Mouse (Mus musculus): ENCODE measurements at regions not wholly inside any gene's neighbourhood (a gene's known extent, or its start where the extent isn't known, plus 50 kb on each side); places are given as distances from the start of the nearest gene placed in this dataset.

DNA sequence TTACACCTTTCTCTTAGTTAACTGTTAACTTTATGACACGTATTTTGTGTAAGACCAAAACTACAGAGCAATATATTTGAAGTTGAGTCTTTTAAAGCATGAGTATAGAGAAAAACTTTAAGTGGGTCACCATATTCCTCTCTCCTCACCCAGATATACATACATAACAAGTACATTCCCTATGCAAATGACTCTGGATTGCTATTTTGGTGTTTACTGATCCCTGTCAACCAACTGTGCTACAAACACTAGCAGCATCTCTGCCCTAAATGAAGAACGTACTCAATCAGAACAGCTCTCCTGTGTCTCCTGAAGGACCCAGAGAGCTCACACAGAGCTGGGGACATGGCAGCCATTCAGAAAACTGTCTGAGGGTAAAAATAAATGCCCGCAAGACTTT, 363.4 kb upstream of the Rack1 start:
- intact Hi-C loops (cut with DNase I): no loop called here
- no peak for DNase-seq

DNA sequence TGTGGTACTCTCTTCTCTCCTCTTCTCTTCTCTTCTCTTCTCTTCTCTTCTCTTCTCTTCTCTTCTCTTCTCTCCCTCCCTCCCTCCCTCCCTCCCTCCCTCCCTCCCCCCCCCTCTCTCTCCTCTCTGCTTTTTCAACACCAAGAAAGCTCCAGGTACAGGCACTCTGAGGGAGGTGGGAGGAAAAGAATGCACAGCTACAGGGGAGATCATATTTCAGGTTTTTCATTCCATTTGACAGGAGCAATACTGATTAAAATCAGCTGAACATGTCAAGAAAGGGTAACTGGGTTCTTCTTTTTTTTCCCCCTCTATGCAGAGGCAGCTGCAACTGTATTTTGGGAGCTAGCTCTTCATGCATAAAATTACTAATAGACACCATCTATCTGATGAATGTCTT, 368.8 kb upstream of the Rack1 start:
- intact Hi-C loops (cut with DNase I): no loop called here
- no peak for DNase-seq

DNA sequence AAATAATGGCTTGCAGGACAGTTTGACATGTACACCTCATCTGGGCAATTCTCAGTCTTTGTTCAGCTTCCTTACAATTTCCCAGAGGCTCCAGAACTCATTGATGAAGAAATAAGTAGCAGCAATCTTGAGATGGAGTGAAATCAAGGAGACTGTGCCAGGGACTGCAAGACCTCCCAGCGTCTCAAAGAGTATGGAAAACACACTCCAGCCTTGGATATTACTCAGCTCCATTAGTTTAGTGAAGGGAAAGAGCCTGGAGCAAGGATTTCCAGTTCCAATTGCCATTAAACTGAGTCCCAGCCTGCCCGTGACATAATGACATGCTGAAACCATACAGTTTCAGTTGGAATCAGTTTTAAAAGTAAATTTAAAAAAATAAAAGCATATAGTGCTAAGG, 372.7 kb upstream of the Rack1 start:
- DNase-seq: no peak
- intact Hi-C loops (cut with DNase I): no loop called here

DNA sequence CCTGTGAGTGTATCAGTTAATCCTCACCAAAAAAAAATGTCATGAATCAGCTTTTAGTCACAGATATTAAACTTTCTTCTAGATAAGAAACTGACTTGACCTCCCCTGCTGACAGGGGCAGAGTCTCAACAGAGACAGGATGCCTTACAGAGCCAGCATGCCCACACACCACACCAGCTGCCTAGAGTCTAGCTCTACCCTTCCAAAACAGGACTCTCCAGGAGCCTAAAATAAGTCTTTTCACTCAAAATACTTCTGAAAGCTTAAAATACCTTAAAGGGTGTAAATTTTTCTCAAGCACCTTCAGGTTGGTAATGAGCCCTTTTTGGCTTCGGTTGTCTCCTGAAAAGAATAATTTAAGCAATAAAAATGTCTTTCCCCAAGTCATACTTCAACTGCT, 373.7 kb upstream of the Rack1 start:
- no peak for DNase-seq
- intact Hi-C loops (cut with DNase I): no loop called here

DNA sequence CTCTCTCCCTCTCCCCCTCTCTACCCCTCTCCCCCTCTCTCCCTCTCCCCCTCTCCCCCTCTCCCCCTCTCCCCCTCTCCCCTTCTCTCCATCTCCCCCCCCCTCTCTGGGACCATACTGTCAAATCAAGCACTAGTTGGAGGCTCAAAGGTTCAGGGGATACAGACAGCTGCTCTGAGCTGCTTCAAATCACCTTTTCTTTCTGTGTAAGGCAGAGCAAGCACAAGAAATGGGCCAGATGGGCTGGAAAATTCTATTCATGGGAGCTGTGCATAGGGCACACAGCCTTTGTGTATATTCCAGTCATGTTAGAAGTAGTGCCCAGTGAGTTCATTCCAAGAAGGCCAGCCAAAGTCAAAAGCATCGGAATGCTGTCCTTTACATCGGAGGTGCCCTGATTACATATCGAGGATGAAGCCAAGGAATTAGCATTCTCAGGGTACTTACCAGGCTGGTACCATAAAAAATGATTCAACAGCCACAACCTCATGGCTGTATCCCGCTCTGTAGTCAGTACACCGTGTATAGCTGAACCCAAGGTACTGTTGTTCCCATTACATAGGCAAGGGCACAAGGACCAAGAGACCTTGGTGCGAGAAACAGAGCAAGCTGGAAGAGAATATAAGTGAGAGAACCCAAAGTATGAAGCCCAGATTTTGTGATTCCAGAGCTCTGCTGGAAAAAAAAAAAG, 381.9 kb upstream of the Rack1 start:
- intact Hi-C loops (cut with DNase I): no loop called here
- DNase-seq: no peak

DNA sequence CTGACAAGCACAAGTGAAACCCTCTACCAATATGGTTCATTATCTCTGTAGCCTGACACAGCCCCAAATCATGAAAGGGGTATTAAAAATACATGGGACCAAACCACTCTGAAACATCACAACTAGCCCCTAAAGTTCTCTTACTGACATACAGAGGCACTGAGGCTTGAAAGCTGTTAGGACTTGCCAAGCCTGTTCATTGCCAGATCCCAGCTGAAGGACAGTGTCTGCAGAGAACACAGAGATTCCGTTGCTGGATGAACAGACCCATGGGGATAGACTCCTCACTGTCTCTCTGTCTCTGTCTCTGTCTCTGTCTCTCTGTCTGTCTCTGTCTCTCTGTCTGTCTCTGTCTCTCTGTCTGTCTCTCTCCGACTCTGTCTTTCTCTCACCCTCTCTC, 382.5 kb upstream of the Rack1 start:
- DNase-seq: no peak
- intact Hi-C loops (cut with DNase I): no loop called here

DNA sequence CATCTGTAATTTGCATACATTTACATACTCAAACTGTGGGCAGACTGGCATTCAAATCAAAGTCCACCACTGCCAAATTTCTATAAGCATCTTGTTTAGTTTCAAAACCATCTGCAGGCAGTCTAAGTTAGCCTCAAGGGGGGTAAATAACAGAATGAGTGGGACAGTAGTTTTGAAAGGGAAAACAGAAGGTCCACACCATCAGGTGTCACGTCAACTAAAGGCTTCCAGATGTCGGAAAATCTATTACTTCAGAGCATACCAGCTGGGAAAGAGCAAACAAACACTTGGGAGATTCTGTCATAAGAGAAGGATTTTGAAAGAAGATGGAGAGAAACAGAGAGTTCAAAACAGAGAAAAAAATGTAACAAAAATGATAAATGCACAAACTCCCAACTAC, 402.1 kb upstream of the Rack1 start:
- DNase-seq: no peak
- intact Hi-C loops (cut with DNase I): no loop called here

DNA sequence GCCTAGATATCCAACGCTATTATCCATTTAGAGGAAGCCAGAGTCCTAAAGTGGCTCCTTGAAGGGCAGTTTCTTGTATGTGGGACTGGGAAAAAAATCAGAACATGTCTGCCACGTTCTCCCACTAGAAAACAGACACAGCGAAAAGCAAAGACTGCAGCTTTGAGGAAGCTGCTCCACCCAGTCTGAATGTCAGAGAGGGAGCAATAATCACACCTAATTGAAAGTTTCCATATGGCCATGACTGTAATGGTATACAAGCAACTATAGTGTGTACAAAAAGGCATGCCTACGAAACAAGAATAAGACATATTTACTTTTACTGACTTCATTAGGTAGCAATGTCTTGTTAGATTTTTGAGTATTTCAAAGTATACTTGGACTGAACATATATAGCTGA, 392.7 kb upstream of the Sgcd start:
- no peak for DNase-seq
- intact Hi-C loops (cut with DNase I): no loop called here

DNA sequence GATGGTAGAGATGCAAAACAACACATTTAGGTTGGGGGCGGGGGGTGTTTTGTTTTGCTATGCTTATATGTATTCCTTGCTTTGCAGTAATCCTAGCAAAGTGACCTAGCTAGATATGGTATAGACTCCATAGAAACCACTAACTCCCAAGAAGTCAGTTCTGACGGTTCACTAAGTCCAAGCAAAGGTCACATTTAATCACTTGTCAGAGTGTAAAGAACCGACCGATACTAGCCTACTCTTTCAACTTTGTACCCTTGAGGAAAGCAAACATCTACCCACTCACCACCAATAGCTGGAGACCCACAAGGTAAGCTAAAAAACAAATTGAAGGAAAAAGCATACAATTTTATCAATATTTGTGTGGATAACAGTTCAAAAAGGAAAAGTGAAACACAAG, 389.3 kb upstream of the Sgcd start:
- intact Hi-C loops (cut with DNase I): no loop called here
- no peak for DNase-seq

DNA sequence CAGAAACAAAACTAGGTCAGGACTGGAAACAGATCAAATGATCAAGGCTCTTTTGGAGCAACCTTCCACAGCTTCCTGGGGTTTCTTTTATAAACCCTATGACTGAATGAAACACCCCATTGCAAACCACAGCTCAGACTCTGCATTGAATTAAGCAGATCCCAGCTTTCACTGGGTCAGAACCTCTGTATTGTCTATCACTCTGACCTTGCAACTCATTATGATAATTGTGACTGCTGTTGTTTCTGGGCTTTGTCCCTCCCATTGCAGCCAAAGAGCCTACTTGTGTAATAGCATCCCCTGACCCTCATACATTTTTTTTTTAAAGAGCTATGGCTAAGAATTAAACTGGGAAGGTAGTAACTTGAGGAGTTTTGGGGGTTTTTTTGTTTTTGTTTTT, 388.5 kb upstream of the Sgcd start:
- intact Hi-C loops (cut with DNase I): no loop called here
- no peak for DNase-seq

DNA sequence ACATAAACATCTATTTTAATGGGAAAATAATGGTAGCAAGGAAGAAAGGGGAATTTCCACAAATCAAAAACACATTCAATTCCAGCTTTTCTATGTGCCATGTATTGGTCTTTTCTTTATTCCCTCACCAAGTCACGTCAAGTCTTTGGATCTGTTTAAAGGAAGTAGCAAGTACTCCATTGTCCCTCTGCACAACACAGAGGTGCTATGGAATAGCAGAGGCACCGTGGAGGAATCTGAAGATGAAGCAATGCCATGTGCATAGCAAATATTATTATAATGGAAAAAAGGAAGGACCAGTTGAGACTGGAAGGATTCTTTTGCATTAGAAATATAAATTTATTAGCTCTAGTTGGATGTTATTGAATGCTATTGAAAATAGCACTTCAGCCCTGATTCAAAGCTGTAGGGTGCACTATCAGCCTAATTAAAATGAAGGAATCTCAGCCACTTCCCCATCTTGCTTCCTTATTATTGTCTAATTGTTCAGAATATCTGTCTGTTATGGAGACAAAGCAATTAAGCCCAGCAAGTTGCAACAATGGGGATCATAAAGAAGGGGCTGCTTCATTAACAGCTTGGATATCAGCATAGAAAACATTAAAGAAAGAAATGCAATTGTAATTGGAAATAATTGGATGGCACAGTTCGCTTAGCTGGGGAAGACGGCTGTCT, 362.7 kb upstream of the Sgcd start:
- DNase-seq: no peak
- intact Hi-C loops (cut with DNase I): no loop called here

DNA sequence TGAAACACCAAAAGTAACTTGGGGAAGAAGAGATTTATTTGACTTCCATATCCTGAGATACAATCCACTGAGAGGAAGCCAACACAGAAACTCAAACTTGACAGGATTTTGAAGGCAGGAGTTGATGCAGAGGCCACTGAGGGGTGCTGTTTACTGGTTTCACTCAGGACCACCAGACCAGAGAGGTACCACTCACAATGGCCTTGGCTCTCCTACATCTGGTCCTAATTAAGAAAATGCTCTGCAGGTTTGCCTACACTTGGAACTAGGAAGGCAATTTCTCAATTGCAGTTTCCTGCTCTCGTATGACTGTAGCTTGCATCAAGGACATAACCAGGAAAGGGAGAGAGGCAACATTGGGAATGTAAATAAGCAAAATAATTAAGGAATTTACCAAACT, 325.7 kb upstream of the Sgcd start:
- no peak for DNase-seq
- intact Hi-C loops (cut with DNase I): no loop called here

DNA sequence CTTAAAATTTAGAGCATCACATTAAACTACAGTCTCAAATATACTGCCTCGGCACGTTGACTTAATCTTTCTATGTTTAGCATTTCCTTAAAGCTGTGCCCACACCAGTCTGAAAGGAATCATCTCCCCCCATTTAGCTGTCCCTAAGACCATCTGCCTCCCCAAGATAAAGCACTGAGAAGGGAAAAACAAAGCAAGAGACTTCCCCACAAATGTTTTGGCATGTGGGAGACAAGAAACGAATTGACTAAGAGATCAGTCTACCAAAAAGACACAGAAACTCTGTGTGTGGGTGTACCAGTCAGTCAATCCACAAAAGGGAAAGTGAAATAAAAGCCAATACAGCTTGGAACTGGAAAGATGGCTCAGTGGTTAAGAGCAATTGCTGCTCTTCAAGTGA, 306.6 kb upstream of the Sgcd start:
- intact Hi-C loops (cut with DNase I): no loop called here
- DNase-seq: no peak

DNA sequence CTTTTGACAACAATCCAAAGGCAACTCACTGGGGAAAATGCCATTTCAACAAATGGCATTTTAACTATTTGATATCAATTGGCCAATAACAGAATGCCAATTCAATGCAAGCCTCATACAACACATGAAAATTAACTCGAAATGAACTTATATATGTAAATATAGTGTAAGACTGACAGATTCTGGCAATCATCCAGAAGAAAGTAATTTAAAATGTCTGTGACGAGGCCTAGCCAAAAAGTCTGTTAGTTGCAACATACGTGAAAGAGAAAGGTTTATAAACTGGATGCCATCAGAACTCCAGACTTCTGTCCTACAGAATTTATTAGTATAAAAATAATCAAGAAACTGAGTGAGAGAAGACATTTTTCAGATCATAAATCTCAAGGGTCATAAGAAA, 273.7 kb upstream of the Sgcd start:
- DNase-seq: no peak
- intact Hi-C loops (cut with DNase I): no loop called here

DNA sequence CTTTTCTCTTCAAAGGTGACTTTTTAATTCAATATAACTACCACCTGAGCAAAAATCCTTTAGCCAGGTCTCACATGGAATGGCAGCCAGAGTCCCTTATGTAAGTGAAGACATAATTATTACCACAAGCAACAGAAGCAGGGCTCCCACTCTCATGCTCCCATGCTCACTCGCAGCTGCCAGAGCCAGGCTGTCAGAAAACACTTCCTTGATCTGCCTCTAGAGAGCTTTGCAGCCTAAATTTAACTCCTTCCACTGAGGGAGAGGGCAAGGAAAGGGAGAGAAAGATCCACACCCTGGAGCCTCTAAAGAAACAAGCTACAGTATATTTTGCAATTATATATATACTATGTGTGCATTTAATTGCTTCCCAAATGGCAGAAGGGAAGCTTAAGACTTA, 272.3 kb upstream of the Sgcd start:
- no peak for DNase-seq
- intact Hi-C loops (cut with DNase I): no loop called here

DNA sequence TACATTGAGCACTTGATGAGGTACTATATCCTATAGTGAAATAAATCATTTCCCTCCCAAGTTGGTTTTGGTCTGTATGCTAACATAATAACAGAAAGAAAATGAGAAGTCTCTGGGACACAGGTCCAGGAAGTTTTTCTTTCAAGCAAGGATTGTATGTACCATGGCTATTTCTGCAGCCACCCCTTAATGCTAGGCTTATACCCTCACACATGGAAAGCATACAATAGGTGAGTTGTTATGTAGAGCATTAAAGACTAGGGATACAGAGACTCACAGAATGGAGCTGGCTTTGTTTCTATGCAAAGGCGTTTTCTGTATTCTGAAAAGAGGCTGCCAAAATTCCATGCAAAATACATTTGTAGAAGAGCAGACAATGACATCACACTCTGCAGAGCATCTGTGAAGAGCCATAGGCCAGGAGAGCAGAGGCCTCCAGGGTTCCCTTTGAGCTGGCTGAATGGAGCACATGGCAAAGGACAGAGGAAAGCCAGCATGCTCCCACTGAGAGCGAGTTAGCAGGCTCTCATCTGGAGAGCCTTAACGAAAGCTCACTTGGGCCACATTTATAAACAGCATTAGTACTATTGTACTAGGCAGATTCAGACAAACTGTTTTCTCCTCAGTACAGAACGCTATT, 262.0 kb upstream of the Sgcd start:
- DNase-seq: peak in 1 of 2 experiments; percentile 4
- intact Hi-C loops (cut with DNase I): no loop called here

DNA sequence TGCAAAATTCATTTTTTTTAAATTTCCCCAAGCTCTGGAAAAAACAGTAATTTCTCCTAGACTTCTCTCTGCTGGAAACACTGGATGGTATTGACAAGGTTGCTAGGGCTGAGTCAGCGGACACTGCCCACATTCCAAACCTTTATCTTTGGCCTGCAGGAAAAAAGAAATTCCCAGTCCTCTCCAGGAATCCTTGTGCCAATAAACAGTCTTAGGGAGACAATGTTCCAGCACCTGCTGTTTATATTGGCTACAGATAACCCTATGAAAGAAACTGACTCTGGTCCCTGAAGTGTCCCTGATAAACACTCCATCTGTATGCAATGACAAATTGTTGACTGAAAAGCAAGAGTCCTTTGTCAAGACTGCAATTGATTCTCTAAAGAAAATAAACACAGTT, 260.5 kb upstream of the Sgcd start:
- DNase-seq: no peak
- intact Hi-C loops (cut with DNase I): no loop called here

DNA sequence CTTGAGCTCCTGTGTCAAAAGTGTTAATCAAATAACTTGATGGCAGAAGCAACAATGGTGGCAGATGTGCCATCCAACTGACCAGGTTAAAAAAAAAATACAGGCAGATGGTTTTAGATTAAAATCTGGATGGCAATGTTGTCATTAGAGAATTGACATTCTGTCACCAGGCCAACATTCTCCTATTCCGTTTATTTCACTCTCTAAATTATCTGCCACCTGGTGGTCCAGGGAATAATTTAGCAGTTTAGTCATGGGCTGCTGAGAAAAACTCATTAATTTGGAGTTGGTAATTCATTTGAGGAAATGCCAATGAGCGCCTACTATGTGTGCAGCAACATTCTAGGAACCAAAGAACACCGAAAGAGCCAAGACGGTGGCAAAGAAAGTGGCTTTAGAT, 232.4 kb upstream of the Sgcd start:
- no peak for DNase-seq
- intact Hi-C loops (cut with DNase I): no loop called here

DNA sequence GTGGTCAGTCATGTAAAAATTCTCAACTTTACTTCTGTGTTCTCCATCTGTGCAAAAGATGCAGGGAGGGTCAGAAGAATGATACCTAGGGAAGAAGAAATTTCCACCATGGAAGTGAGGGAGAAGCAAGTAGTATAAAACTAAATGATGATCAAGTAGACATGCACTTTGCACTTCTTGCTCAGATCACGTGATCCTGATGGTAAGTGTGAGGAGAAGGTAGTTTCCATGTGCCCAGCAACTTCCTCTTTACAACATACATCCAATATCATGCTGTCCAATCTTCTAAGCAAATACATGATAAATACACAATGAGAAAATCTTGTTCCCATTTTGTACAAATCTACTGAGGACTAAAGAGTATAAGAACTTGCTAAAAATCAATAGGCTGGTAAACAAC, 230.4 kb upstream of the Sgcd start:
- DNase-seq: no peak
- intact Hi-C loops (cut with DNase I): no loop called here

DNA sequence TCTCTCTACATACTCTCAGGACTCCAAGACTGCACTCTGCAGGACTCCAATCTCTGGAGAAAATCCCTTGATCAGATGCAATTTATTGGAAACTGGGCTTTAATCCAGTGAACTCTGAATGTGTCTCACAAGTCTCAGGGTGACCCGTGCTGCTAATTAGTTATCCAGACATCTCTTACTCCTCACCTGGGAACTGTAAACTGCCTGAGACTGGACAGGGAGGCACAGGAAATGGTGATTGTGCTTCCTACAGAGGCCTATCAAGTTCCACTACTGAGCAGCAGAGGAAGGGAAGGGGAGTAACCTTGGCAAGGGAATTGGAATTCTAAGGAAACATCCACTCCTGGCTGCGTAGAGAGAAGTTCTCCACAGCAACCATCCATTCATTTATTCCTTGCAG, 228.0 kb upstream of the Sgcd start:
- intact Hi-C loops (cut with DNase I): no loop called here

DNA sequence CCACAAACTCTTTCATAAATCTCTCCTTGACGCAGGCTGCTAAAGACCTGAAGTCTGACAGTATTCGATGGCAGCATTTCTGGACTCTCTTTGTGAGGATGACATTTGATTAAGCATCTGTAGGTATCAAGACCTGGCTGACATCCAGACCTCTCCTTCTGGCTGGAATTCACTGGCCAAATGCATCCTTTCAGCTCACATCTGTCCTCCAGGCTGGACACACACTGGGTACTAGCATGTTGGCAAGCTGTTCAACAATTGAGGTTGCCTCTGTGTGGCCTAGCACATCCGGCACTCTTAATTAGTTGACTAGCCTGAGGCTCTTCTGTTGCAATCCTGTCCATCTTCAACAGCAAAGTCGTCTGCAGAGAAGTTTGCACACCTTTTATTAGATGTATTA, 197.8 kb upstream of the Sgcd start:
- no peak for DNase-seq

More for the DNA sequence above, 228.0 kb upstream of the Sgcd start:
- no peak for DNase-seq

DNA sequence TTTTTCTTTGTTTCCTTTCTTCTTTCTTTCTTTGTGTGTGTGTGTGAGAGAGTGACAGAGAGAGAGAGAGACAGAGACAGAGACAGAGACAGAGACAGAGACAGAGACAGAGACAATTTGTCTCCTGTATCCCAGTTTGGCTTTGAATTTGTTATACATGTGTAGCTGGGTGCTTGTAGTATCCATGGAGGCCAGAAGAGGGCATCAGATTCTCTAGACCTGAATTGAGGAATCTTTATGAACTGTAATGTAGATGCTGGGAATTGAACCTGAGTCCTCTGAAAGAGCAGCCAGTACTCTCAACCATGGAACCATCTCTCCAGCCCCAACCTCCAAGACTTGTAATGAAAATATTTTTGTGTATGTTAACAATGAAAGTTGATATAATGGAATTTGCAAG, 190.2 kb upstream of the Sgcd start:
- DNase-seq: no peak
- intact Hi-C loops (cut with DNase I): no loop called here

More for the DNA sequence above, 197.8 kb upstream of the Sgcd start:
- intact Hi-C loops (cut with DNase I): no loop called here

Data from gastrocnemius, postnatal 36 days (tissue).